Mouse (Mus musculus) olfactory bulb, adult 2 months (tissue): ENCODE results near the gene Ap5s1.

Source experiments
- CTCF ChIP-seq: fragments of 200-500 bp; IDR thresholded peaks from 2 replicates; pipeline ENCODE4 v1.5.1; 2012; ENCODE audit warnings: low read depth, mild to moderate bottlenecking, low read length, moderate library complexity; ENCODE audit not compliant: insufficient read depth
- POLR2A ChIP-seq: fragments of 200-500 bp; IDR thresholded peaks from 2 replicates; pipeline ENCODE4 v1.6.1; 2012; ENCODE audit warnings: mild to moderate bottlenecking, low read depth, low read length, moderate library complexity; ENCODE audit not compliant: insufficient read depth

GRCm38 (mm10) chr2:131242929-131243328, 36.1 kb downstream of the Ap5s1 start:
- TF ChIP-seq CTCF (no peak), POLR2A (no peak)
